Mouse (Mus musculus) heart, adult 11 months (tissue): ENCODE data around the gene Trp53tg5.

Experiments used
- DNase-seq: peaks from one replicate; pipeline ENCODE4 v3.0.0; 2022

Trp53tg5 gene

GRCm38 (mm10) chr2:164448140-164448539 is 25.4 kb downstream of the Trp53tg5 start:
- DNase-seq = no peak

DNA sequence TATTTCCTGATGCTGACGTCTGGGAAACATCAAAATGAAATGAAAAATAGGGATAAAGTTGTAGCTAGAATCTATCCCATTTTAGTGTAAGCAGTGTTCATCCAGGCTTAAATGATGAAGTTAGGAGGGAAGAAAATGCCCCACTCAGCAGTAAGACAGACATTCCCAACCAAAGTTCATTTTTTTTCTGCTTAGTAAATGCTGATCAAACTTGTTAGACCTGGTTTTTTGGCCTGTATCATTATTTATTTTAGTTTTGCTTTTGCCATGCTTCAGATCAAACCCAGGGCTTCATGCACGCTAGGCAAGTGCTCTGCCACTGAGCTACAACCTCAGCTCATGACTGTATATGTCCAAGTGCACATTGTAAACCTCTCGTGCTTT is 27.4 kb downstream of the Trp53tg5 start:
- no peak for DNase-seq

DNA sequence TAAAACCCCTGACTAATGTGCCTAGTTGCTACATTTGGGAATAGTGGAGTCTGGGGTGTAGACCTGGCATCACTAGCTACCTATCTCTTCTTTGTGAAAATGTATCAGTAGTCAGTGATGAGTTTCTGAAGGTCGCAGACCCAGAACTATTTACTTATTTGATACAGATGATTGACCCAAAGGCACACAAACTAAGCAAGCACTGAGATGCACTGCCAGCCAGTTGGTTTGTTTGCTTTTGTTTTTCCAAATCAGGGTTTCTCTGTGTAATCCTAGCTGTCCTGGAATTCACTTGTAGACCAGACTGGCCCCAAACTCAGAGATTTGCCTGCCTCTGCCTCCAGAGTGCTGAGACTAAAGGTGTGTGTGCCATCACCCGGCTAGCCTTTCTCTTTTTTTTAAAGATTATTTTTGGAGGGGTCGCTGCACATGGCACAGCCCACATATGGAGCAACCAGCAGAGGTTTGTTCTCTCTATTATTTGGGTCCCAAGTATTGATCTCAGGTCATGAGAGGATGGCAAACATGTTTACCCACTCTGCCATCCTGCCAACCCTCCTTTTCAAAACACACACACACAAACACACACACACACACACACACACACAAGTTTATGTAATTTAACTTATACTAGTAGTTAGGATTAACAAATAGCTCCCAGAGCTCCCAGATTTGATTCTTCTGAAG is 28.0 kb downstream of the Trp53tg5 start:
- no peak for DNase-seq

GRCm38 (mm10) chr2:164444701-164445100 is 28.8 kb downstream of the Trp53tg5 start:
- DNase-seq = no peak

DNA sequence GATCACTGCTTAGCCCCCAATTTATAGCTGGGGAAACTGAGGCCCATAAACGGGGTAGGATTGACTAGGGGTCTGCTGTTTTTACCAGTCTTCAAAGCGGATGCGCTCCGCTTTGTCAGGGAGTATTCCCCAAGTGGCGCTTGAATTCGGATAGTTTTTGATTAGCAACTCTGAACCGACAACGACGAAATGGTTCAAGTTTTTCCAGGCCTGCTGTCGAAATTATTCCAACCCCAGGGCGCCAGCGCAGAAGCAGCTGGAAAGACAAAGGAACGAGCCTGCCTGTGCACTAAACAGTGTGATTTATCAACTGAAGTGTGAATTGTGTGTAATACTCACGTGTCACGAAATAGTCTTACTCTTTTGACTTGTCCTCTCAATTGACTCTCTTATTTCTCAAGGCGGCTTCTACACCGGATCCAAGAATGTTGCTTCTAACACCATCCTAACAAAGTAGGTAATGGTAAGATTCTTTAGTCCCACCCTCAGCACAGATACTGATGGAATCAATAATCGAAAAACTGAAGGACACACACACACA is 30.0 kb downstream of the Trp53tg5 start, which contains the start of gene Sdc4:
Gene Sdc4, minus strand, starts transcription at position 428 of the 541 bp plus-strand sequence.
- no peak for DNase-seq

DNA sequence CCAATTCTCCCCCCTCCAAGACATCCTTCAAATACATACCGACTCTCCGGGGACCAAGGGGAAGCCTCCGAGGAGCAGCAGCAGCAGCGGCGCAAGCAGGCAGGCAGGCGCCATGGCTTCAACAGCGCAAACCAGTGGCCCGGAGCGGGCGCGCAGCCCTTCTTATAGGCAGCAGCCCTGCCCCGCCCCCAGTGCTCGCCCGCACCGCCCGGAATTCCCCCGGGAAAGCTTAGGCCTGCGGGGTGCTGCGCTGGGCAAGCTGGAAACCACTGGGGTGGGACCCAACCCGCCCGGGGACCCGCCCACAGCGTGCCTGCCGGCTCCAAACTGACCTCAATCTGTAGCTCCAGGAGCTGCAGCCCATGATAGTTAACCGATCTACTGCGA is 30.5 kb downstream of the Trp53tg5 start:
- peak; percentile 99 for DNase-seq

DNA sequence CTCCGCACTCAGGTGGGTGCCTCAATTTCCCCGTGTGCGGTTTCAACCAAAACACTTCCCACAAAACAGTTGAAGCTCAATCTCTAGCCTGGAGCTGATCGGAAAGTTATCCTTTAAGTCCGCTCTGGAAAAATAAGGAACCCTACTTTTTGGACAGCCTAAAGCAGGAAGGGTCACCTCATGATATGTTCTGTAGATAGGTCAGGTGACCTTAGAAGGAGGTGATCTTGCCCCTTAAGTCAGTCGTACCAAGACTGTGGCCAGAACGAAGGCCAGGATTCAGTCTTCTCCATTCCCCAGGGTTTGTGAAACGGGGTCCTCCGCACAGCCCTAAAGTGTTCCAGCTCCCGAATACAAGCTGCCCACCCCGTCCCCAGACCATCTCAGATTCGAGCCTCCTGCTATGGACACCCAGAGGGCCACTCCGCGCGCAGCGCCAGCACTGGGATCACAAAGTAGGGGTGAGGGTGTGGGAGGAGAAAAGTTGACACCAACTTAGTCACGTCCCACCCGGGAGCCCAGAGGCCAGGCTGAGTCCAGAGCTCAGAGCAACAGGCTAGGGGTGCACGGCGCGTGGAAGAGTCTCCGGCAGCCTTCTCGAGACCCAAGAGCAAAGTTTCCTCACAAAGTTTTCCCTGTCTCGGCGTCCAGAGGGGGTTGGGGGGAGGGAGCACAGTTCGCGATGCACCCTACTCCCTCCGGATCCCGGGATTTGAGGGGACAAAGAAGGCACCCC is 31.0 kb downstream of the Trp53tg5 start:
- DNase-seq = peak; percentile 97

- DNase-seq = no peak
Observed at GRCm38 (mm10) chr2:164441731-164442130, 31.8 kb downstream of the Trp53tg5 start.

DNA sequence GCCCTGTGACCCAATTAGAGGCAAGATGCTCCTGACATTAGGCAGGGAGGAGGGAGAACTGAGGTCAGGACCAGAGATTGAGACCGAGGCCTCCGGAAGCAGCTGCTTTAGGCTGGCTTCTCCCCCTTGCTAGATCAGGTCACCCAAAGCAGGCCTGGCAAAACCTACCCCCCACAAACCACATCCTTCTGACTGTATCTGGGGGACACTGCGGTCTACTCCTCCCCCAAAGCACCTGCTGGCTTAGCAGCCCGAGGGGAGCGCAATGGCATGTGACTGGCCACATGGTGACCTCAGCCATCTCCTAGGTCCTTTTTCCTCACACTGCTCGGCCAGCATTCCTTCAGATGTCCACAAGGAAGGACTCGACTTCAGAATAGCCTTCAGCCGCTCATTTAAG is 32.4 kb downstream of the Trp53tg5 start:
- DNase-seq = peak; percentile 95

GRCm38 (mm10) chr2:164440314-164440713 is 33.2 kb downstream of the Trp53tg5 start:
- DNase-seq = no peak

- DNase-seq = peak; percentile 95
Observed at GRCm38 (mm10) chr2:164439001-164439421, 34.5 kb downstream of the Trp53tg5 start.

DNA sequence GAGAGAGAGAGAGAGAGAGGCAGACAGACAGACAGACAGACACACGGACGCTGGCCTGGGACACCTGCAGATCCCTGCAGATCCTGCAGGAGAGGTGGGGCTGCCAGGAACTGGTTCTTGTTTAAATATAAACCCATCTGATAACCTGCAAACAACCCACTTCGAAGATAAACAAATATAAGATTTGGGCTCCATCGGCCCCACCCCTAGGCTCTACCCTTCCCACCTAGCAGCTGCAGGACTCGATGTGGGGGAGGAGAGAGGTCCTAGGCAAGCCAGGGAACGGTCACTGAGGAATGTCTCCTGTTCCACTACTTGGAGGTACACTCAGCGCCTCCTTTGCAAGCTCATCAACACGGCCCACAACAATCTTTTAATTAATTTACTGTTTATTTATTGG is 35.3 kb downstream of the Trp53tg5 start:
- DNase-seq = no peak

- no peak for DNase-seq
Observed at GRCm38 (mm10) chr2:164437710-164438109, 35.8 kb downstream of the Trp53tg5 start.

- DNase-seq = peak; percentile 96
Observed at GRCm38 (mm10) chr2:164436961-164437360, 36.6 kb downstream of the Trp53tg5 start.

DNA sequence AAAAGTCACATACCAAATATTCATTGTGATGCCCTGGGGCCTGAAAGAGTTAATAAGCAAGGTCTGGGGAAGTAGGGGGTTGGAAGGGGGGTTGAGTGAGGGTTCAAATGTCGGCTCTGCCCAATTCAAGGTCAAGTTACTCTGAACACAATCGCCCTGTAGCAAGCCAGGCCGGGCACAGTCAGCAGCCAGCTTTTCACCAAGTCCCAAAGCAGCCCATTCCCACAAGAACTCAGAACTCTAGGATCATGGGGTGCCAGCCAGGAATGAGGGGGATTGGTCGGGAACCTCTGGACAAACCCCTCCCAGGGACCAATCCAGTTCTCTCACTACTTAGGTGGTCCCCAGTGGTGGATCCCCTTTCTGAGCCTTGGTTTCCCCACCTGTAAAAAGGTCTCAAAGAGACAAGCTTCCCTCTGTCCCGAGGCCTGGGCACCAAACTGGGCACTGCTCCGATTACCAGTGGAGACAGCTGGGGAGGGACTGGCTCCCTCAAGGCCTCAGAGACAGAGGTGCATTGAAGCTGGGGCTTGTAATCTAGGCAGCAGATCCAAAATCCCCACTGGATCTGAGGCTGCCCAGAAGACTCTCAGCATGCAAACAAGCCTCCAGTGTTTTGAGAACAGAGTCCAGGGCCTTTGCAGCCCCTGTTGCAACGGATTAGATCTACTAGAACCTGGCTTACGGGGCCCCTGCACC is 37.2 kb downstream of the Trp53tg5 start:
- DNase-seq = no peak

GRCm38 (mm10) chr2:164435216-164436090 is 38.1 kb downstream of the Trp53tg5 start:
- DNase-seq = no peak

- no peak for DNase-seq
Observed at GRCm38 (mm10) chr2:164434681-164435080, 38.8 kb downstream of the Trp53tg5 start.

- DNase-seq = no peak
Observed at GRCm38 (mm10) chr2:164433278-164433895, 40.1 kb downstream of the Trp53tg5 start.

DNA sequence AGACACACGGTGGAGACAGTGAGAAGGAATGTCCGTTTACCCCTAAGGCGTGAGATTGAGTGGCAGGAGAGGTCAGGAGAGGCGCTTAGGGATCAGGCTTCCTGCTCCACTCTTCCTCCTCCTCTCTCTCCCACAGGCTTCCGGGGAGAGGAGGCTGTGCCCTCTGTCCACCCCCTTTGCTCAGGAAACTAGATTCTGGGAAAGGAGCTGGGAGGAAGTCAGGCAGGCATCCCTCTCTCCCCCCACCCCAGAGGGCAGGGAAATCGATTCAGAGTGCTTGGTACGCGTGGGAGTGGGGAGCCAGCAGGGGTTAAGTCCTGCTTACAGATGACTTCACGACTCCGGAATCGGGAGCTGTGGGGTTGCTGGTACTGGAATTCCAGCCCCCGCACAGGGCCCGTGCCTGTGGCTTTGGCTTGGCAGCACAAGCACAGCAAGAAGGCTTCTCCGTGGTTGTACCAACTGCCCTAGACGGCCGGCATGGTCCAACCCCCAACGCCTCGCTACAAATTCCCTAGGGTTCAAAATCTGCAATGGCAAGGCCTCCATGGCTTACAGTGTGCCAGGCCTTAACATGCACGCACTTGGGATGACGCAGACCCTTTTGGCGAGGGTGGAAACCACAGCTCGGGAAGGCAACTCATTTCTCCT is 40.9 kb downstream of the Trp53tg5 start:
- peak; percentile 95 for DNase-seq

- DNase-seq = peak; percentile 92
Observed at GRCm38 (mm10) chr2:164431676-164432465, 41.7 kb downstream of the Trp53tg5 start.

- no peak for DNase-seq
Observed at GRCm38 (mm10) chr2:164430697-164431096, 42.8 kb downstream of the Trp53tg5 start.
